Mouse (Mus musculus): ENCODE data around the gene Sh3kbp1. TPM values are rescaled to one million over a fixed set of nuclear protein-coding genes. Genes with fewer than 3 reads are reported as not detected.

The Sh3kbp1 gene
- polyA plus RNA-seq, 1 experiment from 2014 or later: 132 TPM

DNA sequence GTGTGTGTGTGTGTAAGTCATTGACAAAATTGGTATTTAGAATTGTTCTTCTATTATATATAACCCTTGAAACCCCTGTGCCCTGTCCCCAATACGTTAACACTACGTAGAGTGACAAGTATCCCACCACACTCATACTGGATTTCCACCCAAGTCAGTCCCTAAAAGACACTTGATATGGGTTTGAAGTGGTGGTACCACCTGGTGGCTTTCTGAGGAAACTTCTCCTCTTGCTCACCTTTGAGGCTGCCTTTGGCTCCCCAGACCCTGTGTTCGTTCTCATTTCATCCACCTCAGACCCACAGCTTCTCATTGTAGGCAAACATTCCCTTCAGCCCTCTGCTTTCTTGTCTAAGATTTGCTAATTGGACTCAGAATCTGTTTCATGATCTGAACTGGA, 142.7 kb downstream of the Sh3kbp1 start:
- no peak overlapping the region for H3K9ac ChIP-seq (ENCODE audit: low read length)
- H3K27me3 ChIP-seq (ENCODE audit: control insufficient read depth, insufficient read depth, low read length): no peaks in the 10 kb centered on the region
- no peak overlapping the region for H3K27ac ChIP-seq (replicated peaks in 1 of 2; ENCODE audit: control insufficient read depth in 1 of 2, insufficient read depth in 1 of 2, low read depth in 2 of 2, low read length in 2 of 2)
- H3K4me2 ChIP-seq (ENCODE audit: low read length): no peak overlapping the region
- 88% methylated on average over 3 of the region's 3 CpGs for WGBS
- ATAC-seq (ENCODE audit: insufficient number of reproducible peaks, insufficient read depth, low FRiP score, low read depth): no peak
- H3K4me3 ChIP-seq (ENCODE audit: control insufficient read depth in 1 of 2, insufficient read depth in 1 of 2, low read depth in 1 of 2, low read length in 2 of 2): no peak overlapping the region
- H3K9me3 ChIP-seq (ENCODE audit: control insufficient read depth, low read length): no peaks in the 10 kb centered on the region
- no peaks in the 10 kb centered on the region for H3K4me1 ChIP-seq (ENCODE audit: control insufficient read depth in 2 of 2, insufficient read depth in 2 of 2, low read length in 2 of 2)
- H3K36me3 ChIP-seq (ENCODE audit: control insufficient read depth, insufficient read depth, low read length): no peaks in the 10 kb centered on the region

GRCm38 (mm10) chrX:159772137-159772536, 145.1 kb downstream of the Sh3kbp1 start:
- Histone ChIP-seq H3K4me2 (ENCODE audit: low read length) (no peak overlapping the region), H3K27me3 (ENCODE audit: control insufficient read depth, insufficient read depth, low read length) (no peaks in the 10 kb centered on the region), H3K9ac (ENCODE audit: low read length) (no peak overlapping the region), H3K4me1 (ENCODE audit: control insufficient read depth in 2 of 2, insufficient read depth in 2 of 2, low read length in 2 of 2) (no peaks in the 10 kb centered on the region), H3K36me3 (ENCODE audit: control insufficient read depth, insufficient read depth, low read length) (no peaks in the 10 kb centered on the region), H3K4me3 (ENCODE audit: control insufficient read depth in 1 of 2, insufficient read depth in 1 of 2, low read depth in 1 of 2, low read length in 2 of 2) (no peak overlapping the region), H3K9me3 (ENCODE audit: control insufficient read depth, low read length) (no peaks in the 10 kb centered on the region), H3K27ac (replicated peaks in 1 of 2; ENCODE audit: control insufficient read depth in 1 of 2, insufficient read depth in 1 of 2, low read depth in 2 of 2, low read length in 2 of 2) (no peak overlapping the region)
- 55% methylated on average over 4 of the region's 4 CpGs for WGBS
- ATAC-seq (ENCODE audit: insufficient number of reproducible peaks, insufficient read depth, low FRiP score, low read depth): no peak

- Histone ChIP-seq H3K36me3 (ENCODE audit: control insufficient read depth, insufficient read depth, low read length) (no peaks in the 10 kb centered on the region), H3K27ac (replicated peaks in 1 of 2; ENCODE audit: control insufficient read depth in 1 of 2, insufficient read depth in 1 of 2, low read depth in 2 of 2, low read length in 2 of 2) (no peak overlapping the region), H3K4me3 (ENCODE audit: control insufficient read depth in 1 of 2, insufficient read depth in 1 of 2, low read depth in 1 of 2, low read length in 2 of 2) (no peak overlapping the region), H3K4me2 (ENCODE audit: low read length) (no peak overlapping the region), H3K9me3 (ENCODE audit: control insufficient read depth, low read length) (no peaks in the 10 kb centered on the region), H3K9ac (ENCODE audit: low read length) (no peak overlapping the region), H3K4me1 (ENCODE audit: control insufficient read depth in 2 of 2, insufficient read depth in 2 of 2, low read length in 2 of 2) (no peaks in the 10 kb centered on the region), H3K27me3 (ENCODE audit: control insufficient read depth, insufficient read depth, low read length) (no peaks in the 10 kb centered on the region)
- ATAC-seq (ENCODE audit: insufficient number of reproducible peaks, insufficient read depth, low FRiP score, low read depth): no peak
- 68% methylated on average over 4 of the region's 4 CpGs for WGBS
These were observed 148.0 kb downstream of the Sh3kbp1 start for GRCm38 (mm10) chrX:159775042-159775441.

DNA sequence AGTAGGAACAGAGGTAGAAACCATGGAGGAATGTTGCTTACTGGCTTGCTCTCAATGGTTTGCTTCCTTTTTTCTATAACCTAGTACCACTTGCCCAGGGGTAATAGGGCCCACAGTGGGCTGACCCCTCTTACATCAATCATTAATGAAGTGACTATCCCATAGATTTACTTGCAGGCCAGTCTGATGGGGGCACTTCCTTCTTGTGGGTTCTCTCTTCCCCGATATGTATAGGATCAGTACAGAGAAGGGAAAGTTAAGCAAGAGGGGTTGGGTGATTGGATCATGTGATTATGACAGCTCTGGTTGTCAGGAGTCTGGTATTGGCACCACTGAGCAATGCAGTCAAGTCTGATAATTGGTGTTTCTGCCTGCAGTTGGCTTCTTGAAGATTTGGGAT, 151.7 kb downstream of the Sh3kbp1 start:
- H3K36me3 ChIP-seq (ENCODE audit: control insufficient read depth, insufficient read depth, low read length): no peaks in the 10 kb centered on the region
- no peak overlapping the region for H3K27ac ChIP-seq (replicated peaks in 1 of 2; ENCODE audit: control insufficient read depth in 1 of 2, insufficient read depth in 1 of 2, low read depth in 2 of 2, low read length in 2 of 2)
- no peak for ATAC-seq (ENCODE audit: insufficient number of reproducible peaks, insufficient read depth, low FRiP score, low read depth)
- no peak overlapping the region for H3K9ac ChIP-seq (ENCODE audit: low read length)
- no peaks in the 10 kb centered on the region for H3K4me1 ChIP-seq (ENCODE audit: control insufficient read depth in 2 of 2, insufficient read depth in 2 of 2, low read length in 2 of 2)
- no peak overlapping the region for H3K4me3 ChIP-seq (ENCODE audit: control insufficient read depth in 1 of 2, insufficient read depth in 1 of 2, low read depth in 1 of 2, low read length in 2 of 2)
- no peaks in the 10 kb centered on the region for H3K27me3 ChIP-seq (ENCODE audit: control insufficient read depth, insufficient read depth, low read length)
- H3K9me3 ChIP-seq (ENCODE audit: control insufficient read depth, low read length): no peaks in the 10 kb centered on the region
- no peak overlapping the region for H3K4me2 ChIP-seq (ENCODE audit: low read length)
- WGBS: 83% methylated on average over 1 of the region's 1 CpGs

DNA sequence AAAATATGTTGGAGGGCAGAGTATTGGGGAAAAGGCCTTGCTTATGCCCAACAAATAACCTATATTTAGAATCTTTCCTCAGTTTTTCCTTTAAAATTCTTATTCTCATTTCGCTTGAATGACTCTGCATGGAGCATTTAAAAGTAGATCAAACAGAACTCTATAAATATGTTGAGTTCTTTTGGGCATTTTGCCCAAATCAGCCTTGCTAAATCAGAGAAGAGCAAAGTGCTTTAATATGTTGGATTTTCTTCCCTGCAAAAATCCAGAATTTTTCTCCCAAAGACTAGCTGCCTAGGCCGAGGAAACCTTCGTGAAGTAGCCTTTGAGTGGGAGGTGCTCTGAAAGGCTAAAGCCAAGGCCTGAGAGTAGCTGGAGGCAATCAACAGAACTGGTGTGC, 163.4 kb downstream of the Sh3kbp1 start:
- ATAC-seq (ENCODE audit: insufficient number of reproducible peaks, insufficient read depth, low FRiP score, low read depth): no peak
- WGBS: 57% methylated on average over 3 of the region's 3 CpGs
- H3K4me3 ChIP-seq (ENCODE audit: control insufficient read depth in 1 of 2, insufficient read depth in 1 of 2, low read depth in 1 of 2, low read length in 2 of 2): no peak overlapping the region
- H3K36me3 ChIP-seq (ENCODE audit: control insufficient read depth, insufficient read depth, low read length): no peaks in the 10 kb centered on the region
- no peaks in the 10 kb centered on the region for H3K4me1 ChIP-seq (ENCODE audit: control insufficient read depth in 2 of 2, insufficient read depth in 2 of 2, low read length in 2 of 2)
- H3K27me3 ChIP-seq (ENCODE audit: control insufficient read depth, insufficient read depth, low read length): no peaks in the 10 kb centered on the region
- H3K9me3 ChIP-seq (ENCODE audit: control insufficient read depth, low read length): no peaks in the 10 kb centered on the region
- H3K27ac ChIP-seq (replicated peaks in 1 of 2; ENCODE audit: control insufficient read depth in 1 of 2, insufficient read depth in 1 of 2, low read depth in 2 of 2, low read length in 2 of 2): no peak overlapping the region
- H3K9ac ChIP-seq (ENCODE audit: low read length): no peak overlapping the region
- no peak overlapping the region for H3K4me2 ChIP-seq (ENCODE audit: low read length)

DNA sequence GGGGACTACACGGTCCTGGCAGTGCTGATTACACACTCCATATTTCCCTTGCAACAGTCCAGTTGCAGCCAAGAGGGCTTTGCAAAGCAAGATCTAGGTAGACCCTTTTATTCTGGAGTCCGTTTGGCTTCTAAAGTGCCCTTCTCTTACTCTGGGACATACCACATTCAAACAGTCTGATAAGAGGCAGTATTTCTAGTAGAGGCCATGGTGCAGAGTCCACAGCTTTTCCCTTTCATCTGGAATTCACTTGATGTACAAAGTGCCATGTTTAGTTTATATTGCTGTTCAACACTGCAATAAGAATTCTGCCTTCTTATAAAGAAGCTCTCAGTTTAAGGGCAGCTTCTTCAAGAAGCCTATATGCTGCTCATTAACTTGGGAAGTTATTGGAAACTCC, 168.5 kb downstream of the Sh3kbp1 start:
- no peak overlapping the region for H3K9ac ChIP-seq (ENCODE audit: low read length)
- WGBS: 31% methylated on average over 2 of the region's 2 CpGs
- 0 out of 2 replicates have a peak, but pooled peaks cover 3% of the 10 kb centered on the region for H3K27me3 ChIP-seq (ENCODE audit: control insufficient read depth, insufficient read depth, low read length)
- no peak overlapping the region for H3K4me3 ChIP-seq (ENCODE audit: control insufficient read depth in 1 of 2, insufficient read depth in 1 of 2, low read depth in 1 of 2, low read length in 2 of 2)
- no peak overlapping the region for H3K4me2 ChIP-seq (ENCODE audit: low read length)
- H3K4me1 ChIP-seq (ENCODE audit: control insufficient read depth in 2 of 2, insufficient read depth in 2 of 2, low read length in 2 of 2): no peaks in the 10 kb centered on the region
- no peak overlapping the region for H3K27ac ChIP-seq (replicated peaks in 1 of 2; ENCODE audit: control insufficient read depth in 1 of 2, insufficient read depth in 1 of 2, low read depth in 2 of 2, low read length in 2 of 2)
- ATAC-seq (ENCODE audit: insufficient number of reproducible peaks, insufficient read depth, low FRiP score, low read depth): no peak
- no peaks in the 10 kb centered on the region for H3K9me3 ChIP-seq (ENCODE audit: control insufficient read depth, low read length)
- no peaks in the 10 kb centered on the region for H3K36me3 ChIP-seq (ENCODE audit: control insufficient read depth, insufficient read depth, low read length)

DNA sequence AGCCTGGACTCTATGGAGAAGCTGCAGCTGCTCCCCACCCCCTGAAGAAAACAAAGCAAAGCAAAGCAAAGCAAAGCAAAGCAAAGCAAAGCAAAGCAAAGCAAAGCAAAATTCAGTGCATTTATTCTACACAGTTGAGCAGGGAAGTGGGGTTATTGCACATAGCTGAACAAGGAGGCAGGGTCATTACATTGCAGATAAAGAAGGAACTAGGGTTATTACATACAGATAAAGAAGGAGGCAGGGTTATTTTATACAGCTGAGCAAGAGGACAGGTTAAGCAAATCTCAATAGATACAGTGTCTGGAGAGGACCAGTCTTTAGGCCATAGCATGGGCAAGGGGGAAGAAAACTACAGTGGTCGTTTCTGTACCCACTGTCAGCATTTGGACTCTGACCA, 177.3 kb downstream of the Sh3kbp1 start:
- Histone ChIP-seq H3K9me3 (ENCODE audit: control insufficient read depth, low read length) (no peaks in the 10 kb centered on the region), H3K27me3 (ENCODE audit: control insufficient read depth, insufficient read depth, low read length) (0 out of 2 replicates have a peak, but pooled peaks cover 2% of the 10 kb centered on the region), H3K4me2 (ENCODE audit: low read length) (no peak overlapping the region), H3K36me3 (ENCODE audit: control insufficient read depth, insufficient read depth, low read length) (no peaks in the 10 kb centered on the region), H3K4me1 (ENCODE audit: control insufficient read depth in 2 of 2, insufficient read depth in 2 of 2, low read length in 2 of 2) (peaks cover 5 to 8% of the 10 kb centered on the region in 2 experiments; a peak in 2 of 4 replicates), H3K27ac (replicated peaks in 1 of 2; ENCODE audit: control insufficient read depth in 1 of 2, insufficient read depth in 1 of 2, low read depth in 2 of 2, low read length in 2 of 2) (no peak overlapping the region), H3K9ac (ENCODE audit: low read length) (no peak overlapping the region), H3K4me3 (ENCODE audit: control insufficient read depth in 1 of 2, insufficient read depth in 1 of 2, low read depth in 1 of 2, low read length in 2 of 2) (no peak overlapping the region)
- ATAC-seq (ENCODE audit: insufficient number of reproducible peaks, insufficient read depth, low FRiP score, low read depth): no peak
- 77% methylated on average over 1 of the region's 1 CpGs for WGBS

GRCm38 (mm10) chrX:159809510-159809909, 182.4 kb downstream of the Sh3kbp1 start:
- H3K4me3 ChIP-seq (ENCODE audit: control insufficient read depth in 1 of 2, insufficient read depth in 1 of 2, low read depth in 1 of 2, low read length in 2 of 2): no peak overlapping the region
- WGBS: 68% methylated on average over 6 of the region's 6 CpGs
- no peaks in the 10 kb centered on the region for H3K27me3 ChIP-seq (ENCODE audit: control insufficient read depth, insufficient read depth, low read length)
- ATAC-seq (ENCODE audit: insufficient number of reproducible peaks, insufficient read depth, low FRiP score, low read depth): no peak
- H3K4me2 ChIP-seq (ENCODE audit: low read length): no peak overlapping the region
- H3K9ac ChIP-seq (ENCODE audit: low read length): no peak overlapping the region
- H3K27ac ChIP-seq (replicated peaks in 1 of 2; ENCODE audit: control insufficient read depth in 1 of 2, insufficient read depth in 1 of 2, low read depth in 2 of 2, low read length in 2 of 2): no peak overlapping the region
- H3K4me1 ChIP-seq (ENCODE audit: control insufficient read depth in 2 of 2, insufficient read depth in 2 of 2, low read length in 2 of 2): no peaks in the 10 kb centered on the region
- H3K36me3 ChIP-seq (ENCODE audit: control insufficient read depth, insufficient read depth, low read length): no peaks in the 10 kb centered on the region
- no peaks in the 10 kb centered on the region for H3K9me3 ChIP-seq (ENCODE audit: control insufficient read depth, low read length)

Data from heart, embryonic 14.5 days (tissue).